Mouse (Mus musculus) kidney, embryonic 14.5 days (tissue): ENCODE results near the gene Susd1. TPM values are rescaled to one million over a fixed set of nuclear protein-coding genes. Genes with fewer than 3 reads are reported as not detected.

Experiments
- ATAC-seq: fragments of 200-750 bp; cut with Nextera tagmentation; 2 replicates; pipeline ENCODE4 v1.8.0; 2017; ENCODE audit warnings: moderate number of reproducible peaks, mild to moderate bottlenecking, moderate TSS enrichment, moderate library complexity; ENCODE audit not compliant: low FRiP score, low TSS enrichment
- H3K27ac ChIP-seq: fragments of 300-500 bp; sonication (generic); 2 replicates; pipeline ENCODE4 v1.5.1; 2014; ENCODE audit warnings: low read depth, mild to moderate bottlenecking, low read length, moderate library complexity, mixed read lengths
- H3K27me3 ChIP-seq: fragments of 300-500 bp; sonication (generic); 2 replicates; pipeline ENCODE4 v1.6.1; 2014; ENCODE audit warnings: mild to moderate bottlenecking, low read length; ENCODE audit not compliant: control insufficient read depth, insufficient read depth
- H3K36me3 ChIP-seq: fragments of 300-500 bp; sonication (generic); 2 replicates; pipeline ENCODE4 v1.6.1; 2014; ENCODE audit warnings: low read length, mixed read lengths; ENCODE audit not compliant: control insufficient read depth, insufficient read depth
- H3K4me1 ChIP-seq: fragments of 300-500 bp; sonication (generic); 2 replicates; pipeline ENCODE4 v1.6.1; 2014; ENCODE audit warnings: low read length, mixed read lengths; ENCODE audit not compliant: control insufficient read depth, insufficient read depth
- H3K4me2 ChIP-seq: fragments of 300-500 bp; sonication (generic); replicated peaks from 2 replicates; pipeline ENCODE4 v1.6.1; 2014; ENCODE audit warnings: low read depth, mild to moderate bottlenecking, low read length
- H3K4me3 ChIP-seq: fragments of 300-500 bp; sonication (generic); 2 replicates; pipeline ENCODE4 v1.5.1; 2014; ENCODE audit warnings: mild to moderate bottlenecking, low read length
- H3K9ac ChIP-seq: fragments of 300-500 bp; sonication (generic); 2 replicates; pipeline ENCODE4 v1.6.1; 2014; ENCODE audit warnings: low read depth, mild to moderate bottlenecking, low read length, moderate library complexity
- H3K9me3 ChIP-seq: fragments of 300-500 bp; sonication (generic); 2 replicates; pipeline ENCODE4 v1.6.1; 2016; ENCODE audit warnings: low read length; ENCODE audit not compliant: control insufficient read depth
- WGBS: fragments of 180-500 bp; shearing (Covaris S2); extraction: QIAGEN DNeasy Blood & Tissue Kit; methylation state at CpG from one replicate; pipeline ENCODE4 v1.1.7; 2014; 5-methylcytosine and 5-hydroxymethylcytosine counted together
- polyA plus RNA-seq: library from polyadenylated mRNA; unstranded; fragments of >200 nt; fragmentation: Nextera tagmentation; extraction: Ambion mirVana; gene quantifications from 2 replicates; pipeline ENCODE4 v1.2.1, GENCODE M21; 2014

Susd1 gene
- polyA plus RNA-seq, 1 experiment from 2014 or later: 8.3 TPM

DNA sequence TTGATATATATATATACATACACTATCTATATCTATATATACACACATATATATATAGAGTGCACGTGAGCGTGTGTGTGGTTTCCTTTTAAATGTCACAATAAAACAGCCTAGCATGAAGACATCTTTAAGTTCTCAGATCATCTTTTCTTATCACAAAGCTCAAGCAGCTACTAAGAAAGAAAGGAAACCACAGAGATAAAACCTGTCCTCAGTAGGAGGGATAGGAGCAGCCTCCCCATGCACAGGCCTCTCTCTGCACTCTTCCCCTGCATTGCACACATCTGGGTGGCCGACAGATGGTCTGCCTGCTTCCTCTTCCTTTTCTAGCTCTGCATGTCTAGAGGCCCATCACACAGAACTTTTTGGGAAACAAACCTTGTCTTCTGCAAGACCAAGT, 162.9 kb downstream of the Susd1 start:
- H3K4me1 ChIP-seq: no peaks in the 10 kb centered on the region
- no peaks in the 10 kb centered on the region for H3K36me3 ChIP-seq
- no peak overlapping the region for H3K9ac ChIP-seq
- no peak for ATAC-seq
- no peak overlapping the region for H3K4me2 ChIP-seq
- no peaks in the 10 kb centered on the region for H3K9me3 ChIP-seq
- WGBS: 83% methylated on average over 3 of the region's 3 CpGs
- H3K27ac ChIP-seq: no peak overlapping the region
- no peaks in the 10 kb centered on the region for H3K27me3 ChIP-seq
- H3K4me3 ChIP-seq: no peak overlapping the region

DNA sequence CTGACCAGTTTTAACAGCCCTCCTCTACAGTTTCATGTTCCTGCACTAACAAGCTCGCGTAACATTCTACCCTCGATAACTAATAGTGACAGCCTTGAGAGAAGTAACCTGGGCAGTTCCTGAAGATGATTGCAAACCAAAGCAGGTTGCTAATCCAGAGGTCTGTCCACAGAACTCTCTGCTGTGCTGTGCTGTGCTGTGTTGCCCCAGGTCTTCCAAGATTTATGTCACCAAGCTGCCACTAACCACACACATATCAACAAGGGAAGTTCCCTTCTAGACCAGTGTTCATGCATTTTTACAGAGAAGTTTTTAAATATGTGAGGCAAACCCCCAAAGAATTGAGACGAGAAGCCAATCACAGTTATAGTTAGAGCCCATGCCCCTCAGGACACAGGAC, 164.3 kb downstream of the Susd1 start:
- Histone ChIP-seq H3K9me3 (0 out of 2 replicates have a peak, but pooled peaks cover 4% of the 10 kb centered on the region), H3K27me3 (no peaks in the 10 kb centered on the region), H3K4me1 (no peaks in the 10 kb centered on the region), H3K4me2 (no peak overlapping the region), H3K4me3 (no peak overlapping the region), H3K9ac (no peak overlapping the region), H3K36me3 (no peaks in the 10 kb centered on the region), H3K27ac (no peak overlapping the region)
- WGBS: 46% methylated on average over 4 of the region's 4 CpGs
- no peak for ATAC-seq

DNA sequence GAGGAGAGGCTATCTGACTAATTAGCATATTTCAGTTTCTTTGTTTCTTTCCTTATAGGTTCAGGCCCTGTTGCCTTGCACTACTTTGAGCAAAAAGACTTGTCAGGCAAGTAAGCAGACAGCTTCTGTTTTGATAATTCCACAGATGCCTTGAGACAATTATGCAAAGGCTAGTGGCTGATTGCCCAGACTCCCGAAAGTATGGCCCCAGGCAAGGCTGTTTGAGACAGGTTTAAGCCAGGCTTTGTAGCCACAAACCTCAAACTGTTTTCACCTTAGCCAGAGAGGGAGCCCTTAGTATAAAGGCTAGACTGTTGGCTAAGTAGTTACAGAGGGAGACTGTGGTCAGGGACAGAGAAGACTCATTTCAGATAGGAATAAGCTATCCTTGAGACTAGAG, 165.1 kb downstream of the Susd1 start:
- Histone ChIP-seq H3K27ac (no peak overlapping the region), H3K9ac (no peak overlapping the region), H3K4me1 (no peaks in the 10 kb centered on the region), H3K27me3 (no peaks in the 10 kb centered on the region), H3K4me3 (no peak overlapping the region), H3K4me2 (no peak overlapping the region), H3K9me3 (0 out of 2 replicates have a peak, but pooled peaks cover 4% of the 10 kb centered on the region), H3K36me3 (no peaks in the 10 kb centered on the region)
- WGBS: 27% methylated on average over 1 of the region's 1 CpGs
- ATAC-seq: no peak

DNA sequence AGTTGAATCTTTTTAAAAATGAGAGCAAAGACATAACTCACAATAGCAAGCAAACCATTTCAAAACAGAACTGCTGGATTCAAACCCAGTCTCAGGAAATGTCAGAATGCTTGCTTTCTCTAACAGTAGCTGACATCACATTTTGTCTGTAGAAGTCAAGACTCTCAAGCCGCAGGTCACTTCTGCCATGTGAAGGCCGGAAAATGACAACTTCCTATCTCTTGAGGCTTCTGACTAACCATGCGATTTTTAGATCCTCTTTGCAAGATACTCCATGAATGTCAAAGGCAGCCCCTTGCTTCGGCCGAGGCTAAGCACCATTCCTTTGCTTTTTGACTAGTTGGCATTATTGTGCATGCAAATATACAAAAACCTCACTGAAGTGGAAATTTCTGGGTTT, 172.8 kb downstream of the Susd1 start:
- Histone ChIP-seq H3K4me2 (no peak overlapping the region), H3K4me1 (no peaks in the 10 kb centered on the region), H3K27me3 (no peaks in the 10 kb centered on the region), H3K36me3 (no peaks in the 10 kb centered on the region), H3K9me3 (0 out of 2 replicates have a peak, but pooled peaks cover 4% of the 10 kb centered on the region), H3K4me3 (no peak overlapping the region), H3K27ac (no peak overlapping the region), H3K9ac (no peak overlapping the region)
- ATAC-seq: no peak
- WGBS: 92% methylated on average over 5 of the region's 5 CpGs

DNA sequence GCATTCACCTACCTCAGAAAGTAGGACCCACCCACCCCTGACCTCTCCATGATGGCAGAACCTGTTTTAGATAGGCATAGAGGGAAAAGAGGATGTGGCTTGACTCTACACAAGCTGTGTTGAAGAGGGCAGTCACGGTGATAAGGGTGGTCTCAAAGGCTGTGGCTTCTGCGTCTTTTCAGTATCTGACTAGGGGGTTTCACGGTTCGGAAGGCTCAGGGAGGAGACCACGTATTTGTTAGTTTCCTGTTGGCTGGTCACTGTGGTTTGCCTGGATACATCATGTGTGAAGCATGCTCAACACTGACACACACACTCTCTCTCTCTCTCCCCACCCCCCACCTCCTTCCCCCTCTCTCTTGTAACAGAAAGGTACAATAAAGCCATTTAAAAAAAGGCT, 173.3 kb downstream of the Susd1 start:
- no peak overlapping the region for H3K9ac ChIP-seq
- no peaks in the 10 kb centered on the region for H3K4me1 ChIP-seq
- no peaks in the 10 kb centered on the region for H3K36me3 ChIP-seq
- H3K4me2 ChIP-seq: no peak overlapping the region
- no peaks in the 10 kb centered on the region for H3K27me3 ChIP-seq
- ATAC-seq: no peak
- H3K4me3 ChIP-seq: no peak overlapping the region
- 82% methylated on average over 5 of the region's 5 CpGs for WGBS
- no peak overlapping the region for H3K27ac ChIP-seq
- H3K9me3 ChIP-seq: 0 out of 2 replicates have a peak, but pooled peaks cover 4% of the 10 kb centered on the region

Other genes starting within 250 kb of the Susd1 start
- gene Ugcg, start 249.4 kb downstream of the Susd1 start, polyA plus RNA-seq: 12.7 and 16.0 TPM in 2 replicates
- 64.8 and 86.1 TPM in 2 replicates for gene Ptbp3, start 110.7 kb upstream of the Susd1 start, polyA plus RNA-seq
- 20.5 and 21.4 TPM in 2 replicates for gene Hsdl2, start 142.9 kb upstream of the Susd1 start, polyA plus RNA-seq
- 29.7 and 47.3 TPM in 2 replicates for gene E130308A19Rik, start 187.6 kb upstream of the Susd1 start, polyA plus RNA-seq